Mouse (Mus musculus): ENCODE results near the gene Olfr1392. TPM values are rescaled to one million over a fixed set of nuclear protein-coding genes. Genes with fewer than 3 reads are reported as not detected.

Gene Olfr1392
- polyA plus RNA-seq, 2 experiments, result 0.01 TPM; not detected in 1

DNA sequence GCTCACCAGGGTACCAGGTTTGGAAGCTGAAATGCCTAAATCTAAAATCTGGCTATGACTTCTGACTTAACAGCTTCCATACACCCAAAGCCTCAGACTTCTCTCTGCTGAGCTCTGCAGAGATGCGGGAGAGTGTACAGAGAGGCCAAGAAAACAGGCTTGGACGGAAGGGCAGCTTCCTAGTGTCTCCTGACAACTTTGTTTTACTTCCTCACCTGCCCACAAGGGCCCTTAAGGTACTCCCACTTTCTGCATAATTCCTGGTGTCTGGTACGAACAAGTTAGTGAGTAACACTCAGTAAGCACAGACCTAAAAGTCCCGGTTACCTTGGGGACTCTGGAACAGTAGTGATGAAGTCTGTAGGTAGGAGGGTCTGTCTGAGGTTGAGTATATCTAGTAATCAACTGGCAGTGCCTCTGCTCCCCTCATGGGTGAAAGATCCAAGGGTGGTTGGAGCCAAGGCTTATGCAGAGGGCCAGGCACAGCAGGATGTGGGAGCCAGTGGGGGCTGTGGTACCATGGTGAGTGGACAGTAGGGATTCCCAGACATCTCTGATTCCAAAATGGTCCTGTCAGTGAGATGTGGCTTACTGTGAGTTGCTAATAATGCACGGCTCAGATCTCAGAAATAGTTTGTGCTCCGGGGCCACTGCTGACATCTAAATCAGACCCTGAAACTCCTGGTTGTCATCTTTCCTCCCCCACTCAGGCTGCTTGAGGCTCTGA, 35.9 kb upstream of the Olfr1392 start:
- Histone ChIP-seq H3K4me3 (ENCODE audit: insufficient read depth in 1 of 2, low read depth in 2 of 2, low read length in 2 of 2) (no peak overlapping the region; a peak in 1 of 4 replicates), H3K4me2 (ENCODE audit: low read depth) (peak overlapping the region; percentile 73), H3K9ac (replicated peaks) (no peak overlapping the region; the same call in 1 of the 2 replicates), H3K36me3 (replicated peaks; ENCODE audit: control insufficient read depth, insufficient read depth, low read depth) (peaks cover 8% of the 10 kb centered on the region), H3K27me3 (ENCODE audit: control insufficient read depth, insufficient read depth, low read length) (no peaks in the 10 kb centered on the region), H3K27ac (peak overlapping the region; percentile 81; the same call in 1 of the 2 replicates), H3K4me1 (replicated peaks; ENCODE audit: control insufficient read depth in 2 of 2, insufficient read depth in 2 of 2, low read length in 1 of 2) (peaks cover 47 to 67% of the 10 kb centered on the region in 2 experiments), H3K9me3 (ENCODE audit: control insufficient read depth, low read length) (no peaks in the 10 kb centered on the region)
- TF ChIP-seq CTCF (IDR thresholded peaks at IDR 0.05; ENCODE audit: low read depth) (no peak), EP300 (IDR thresholded peaks at IDR 0.05; ENCODE audit: low read depth) (no peak)
- ATAC-seq (ENCODE audit: insufficient read depth) (no peak), DNase-seq (ENCODE audit: low read depth in 3 of 3, low spot score in 3 of 3) (no peak)
- WGBS (ENCODE audit: insufficient replicate concordance), result 51% methylated on average over 6 of the region's 6 CpGs

GRCm38 (mm10) chr11:49249811-49250421, 35.2 kb upstream of the Olfr1392 start:
- 4% methylated on average over 10 of the region's 10 CpGs for WGBS (ENCODE audit: insufficient replicate concordance)
- Histone ChIP-seq H3K9ac (replicated peaks) (peak overlapping the region; percentile 93), H3K9me3 (ENCODE audit: control insufficient read depth, low read length) (no peaks in the 10 kb centered on the region), H3K4me3 (ENCODE audit: insufficient read depth in 1 of 2, low read depth in 2 of 2, low read length in 2 of 2) (peak overlapping the region; percentile 82), H3K36me3 (replicated peaks; ENCODE audit: control insufficient read depth, insufficient read depth, low read depth) (peaks cover 15% of the 10 kb centered on the region), H3K4me1 (replicated peaks; ENCODE audit: control insufficient read depth in 2 of 2, insufficient read depth in 2 of 2, low read length in 1 of 2) (peaks cover 43 to 61% of the 10 kb centered on the region in 2 experiments), H3K4me2 (ENCODE audit: low read depth) (peak overlapping the region; percentile 73), H3K27ac (peak overlapping the region; percentile 81), H3K27me3 (ENCODE audit: control insufficient read depth, insufficient read depth, low read length) (no peaks in the 10 kb centered on the region)
- DNase-seq (ENCODE audit: low read depth in 3 of 3, low spot score in 3 of 3), result no peak
- TF ChIP-seq EP300 (IDR thresholded peaks at IDR 0.05; ENCODE audit: low read depth), result no peak
- TF ChIP-seq CTCF (IDR thresholded peaks at IDR 0.05; ENCODE audit: low read depth), result no peak
- ATAC-seq (ENCODE audit: insufficient read depth), result peak; percentile 21

DNA sequence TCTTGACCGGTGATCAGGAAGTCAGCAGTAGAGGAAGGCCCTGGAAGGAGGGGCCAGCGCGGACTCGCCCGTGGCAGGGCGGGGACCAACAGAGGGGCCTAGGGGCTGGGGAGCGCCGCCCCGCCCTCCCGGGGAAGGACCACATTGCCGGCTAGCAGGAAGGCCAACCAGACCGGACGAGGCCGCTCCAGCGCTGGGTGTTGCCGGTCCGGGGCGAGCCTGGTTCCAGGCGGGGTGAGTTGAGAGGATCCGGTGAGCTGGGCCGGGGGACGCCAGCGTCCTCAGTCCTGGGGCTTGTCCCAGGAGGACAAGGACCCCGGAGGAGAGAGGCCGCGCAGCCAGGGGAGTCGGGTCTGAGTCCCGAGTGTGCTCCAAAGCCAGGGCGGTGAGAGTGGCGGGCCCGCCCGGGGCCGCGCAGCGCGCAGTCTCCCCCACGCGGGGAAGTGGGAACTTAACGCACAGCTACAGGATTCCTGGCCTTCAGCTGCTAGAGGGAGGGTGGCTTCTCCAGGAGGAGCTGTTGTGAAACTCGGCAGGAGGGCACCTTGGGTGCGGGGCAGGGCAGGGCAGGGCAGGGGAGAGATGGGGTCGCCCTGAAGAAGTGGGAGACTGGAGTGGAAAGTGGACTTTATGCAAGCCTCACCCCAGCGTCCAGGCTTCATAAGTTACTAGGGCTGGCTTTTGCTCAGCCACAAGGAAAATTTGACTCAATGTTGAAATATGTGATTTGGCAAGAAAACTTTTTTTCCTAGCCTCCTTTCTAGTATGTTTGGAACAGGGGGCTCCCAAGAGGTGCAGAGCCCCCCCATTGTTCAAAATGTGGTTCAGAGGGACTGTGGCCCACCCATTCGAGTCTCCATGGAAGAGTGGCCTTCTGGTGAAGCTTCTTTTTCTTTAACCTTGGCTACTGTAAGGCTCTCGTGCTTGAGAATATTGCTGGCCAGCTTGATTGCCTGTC, 34.4 kb upstream of the Olfr1392 start:
- WGBS (ENCODE audit: insufficient replicate concordance), result under 1% methylated on average over 44 of the region's 45 CpGs
- Histone ChIP-seq H3K9ac (replicated peaks) (peak overlapping the region; percentile 93), H3K4me2 (ENCODE audit: low read depth) (peak overlapping the region; percentile 73), H3K9me3 (ENCODE audit: control insufficient read depth, low read length) (no peaks in the 10 kb centered on the region), H3K27ac (peak overlapping the region; percentile 81), H3K27me3 (ENCODE audit: control insufficient read depth, insufficient read depth, low read length) (no peaks in the 10 kb centered on the region), H3K36me3 (replicated peaks; ENCODE audit: control insufficient read depth, insufficient read depth, low read depth) (peaks cover 20% of the 10 kb centered on the region), H3K4me3 (ENCODE audit: insufficient read depth in 1 of 2, low read depth in 2 of 2, low read length in 2 of 2) (peak overlapping the region; percentile 82), H3K4me1 (replicated peaks; ENCODE audit: control insufficient read depth in 2 of 2, insufficient read depth in 2 of 2, low read length in 1 of 2) (peaks cover 35 to 53% of the 10 kb centered on the region in 2 experiments)
- DNase-seq (ENCODE audit: low read depth in 3 of 3, low spot score in 3 of 3) (peak; percentile 69 to 74 (median 73)), ATAC-seq (ENCODE audit: insufficient read depth) (peak; percentile 94)
- TF ChIP-seq EP300 (IDR thresholded peaks at IDR 0.05; ENCODE audit: low read depth), result no peak
- peak; percentile 57 for TF ChIP-seq CTCF (IDR thresholded peaks at IDR 0.05; ENCODE audit: low read depth)

- Histone ChIP-seq H3K4me3 (ENCODE audit: insufficient read depth in 1 of 2, low read depth in 2 of 2, low read length in 2 of 2) (peak overlapping the region; percentile 82), H3K27ac (peak overlapping the region; percentile 81), H3K9me3 (ENCODE audit: control insufficient read depth, low read length) (no peaks in the 10 kb centered on the region), H3K4me2 (ENCODE audit: low read depth) (peak overlapping the region; percentile 73), H3K9ac (replicated peaks) (peak overlapping the region; percentile 93), H3K36me3 (replicated peaks; ENCODE audit: control insufficient read depth, insufficient read depth, low read depth) (peaks cover 20% of the 10 kb centered on the region), H3K4me1 (replicated peaks; ENCODE audit: control insufficient read depth in 2 of 2, insufficient read depth in 2 of 2, low read length in 1 of 2) (peaks cover 31 to 49% of the 10 kb centered on the region in 2 experiments), H3K27me3 (ENCODE audit: control insufficient read depth, insufficient read depth, low read length) (no peaks in the 10 kb centered on the region)
- TF ChIP-seq EP300 (IDR thresholded peaks at IDR 0.05; ENCODE audit: low read depth), result no peak
- TF ChIP-seq CTCF (IDR thresholded peaks at IDR 0.05; ENCODE audit: low read depth), result no peak
- ATAC-seq (ENCODE audit: insufficient read depth) (no peak), DNase-seq (ENCODE audit: low read depth in 3 of 3, low spot score in 3 of 3) (no peak)
- WGBS (ENCODE audit: insufficient replicate concordance), result 17% methylated on average over 7 of the region's 7 CpGs
Measured at GRCm38 (mm10) chr11:49251380-49251761, 33.7 kb upstream of the Olfr1392 start.

Measured in liver, embryonic 14.5 days (tissue).